Mouse (Mus musculus) intestine, embryonic 15.5 days (tissue): ENCODE data around the gene Fbxo11. TPM values are rescaled to one million over a fixed set of nuclear protein-coding genes. Genes with fewer than 3 reads are reported as not detected.

ENCODE experiments used
- ATAC-seq: fragments of 200-750 bp; cut with Nextera tagmentation; 2 replicates; pipeline ENCODE4 v1.8.0; 2017; ENCODE audit warnings: moderate TSS enrichment, moderate library complexity
- H3K27ac ChIP-seq: fragments of 300-500 bp; sonication (generic); 2 replicates; pipeline ENCODE4 v1.5.1; 2015; ENCODE audit warnings: mild to moderate bottlenecking, inconsistent platforms
- H3K27me3 ChIP-seq: fragments of 300-500 bp; sonication (generic); replicated peaks from 2 replicates; pipeline ENCODE4 v1.6.1; 2015; ENCODE audit warnings: inconsistent platforms
- H3K36me3 ChIP-seq: fragments of 300-500 bp; sonication (generic); 2 replicates; pipeline ENCODE4 v1.6.1; 2015; ENCODE audit warnings: inconsistent platforms
- H3K4me1 ChIP-seq: fragments of 300-500 bp; sonication (generic); replicated peaks from 2 replicates; pipeline ENCODE4 v1.6.1; 2015; ENCODE audit warnings: inconsistent platforms
- H3K4me2 ChIP-seq: fragments of 300-500 bp; sonication (generic); replicated peaks from 2 replicates; pipeline ENCODE4 v1.6.1; 2015; ENCODE audit warnings: mild to moderate bottlenecking, inconsistent platforms
- H3K4me3 ChIP-seq: fragments of 300-500 bp; sonication (generic); replicated peaks from 2 replicates; pipeline ENCODE4 v1.5.1; 2015; ENCODE audit warnings: inconsistent platforms
- H3K9ac ChIP-seq: fragments of 300-500 bp; sonication (generic); 2 replicates; pipeline ENCODE4 v1.6.1; 2015; ENCODE audit warnings: inconsistent platforms
- H3K9me3 ChIP-seq: fragments of 300-500 bp; sonication (generic); 2 replicates; pipeline ENCODE4 v1.6.1; 2016; ENCODE audit warnings: inconsistent platforms
- WGBS: fragments of 180-500 bp; shearing (Covaris S2); methylation state at CpG from one replicate; pipeline ENCODE4 v1.1.7; 2015; 5-methylcytosine and 5-hydroxymethylcytosine counted together
- polyA plus RNA-seq: library from polyadenylated mRNA; unstranded; fragments of >200 nt; fragmentation: Nextera tagmentation; extraction: Ambion mirVana; gene quantifications from 2 replicates; pipeline ENCODE4 v1.2.1, GENCODE M21; 2015

Gene Fbxo11
- polyA plus RNA-seq, 1 experiment from 2014 or later: 12.9 TPM

DNA sequence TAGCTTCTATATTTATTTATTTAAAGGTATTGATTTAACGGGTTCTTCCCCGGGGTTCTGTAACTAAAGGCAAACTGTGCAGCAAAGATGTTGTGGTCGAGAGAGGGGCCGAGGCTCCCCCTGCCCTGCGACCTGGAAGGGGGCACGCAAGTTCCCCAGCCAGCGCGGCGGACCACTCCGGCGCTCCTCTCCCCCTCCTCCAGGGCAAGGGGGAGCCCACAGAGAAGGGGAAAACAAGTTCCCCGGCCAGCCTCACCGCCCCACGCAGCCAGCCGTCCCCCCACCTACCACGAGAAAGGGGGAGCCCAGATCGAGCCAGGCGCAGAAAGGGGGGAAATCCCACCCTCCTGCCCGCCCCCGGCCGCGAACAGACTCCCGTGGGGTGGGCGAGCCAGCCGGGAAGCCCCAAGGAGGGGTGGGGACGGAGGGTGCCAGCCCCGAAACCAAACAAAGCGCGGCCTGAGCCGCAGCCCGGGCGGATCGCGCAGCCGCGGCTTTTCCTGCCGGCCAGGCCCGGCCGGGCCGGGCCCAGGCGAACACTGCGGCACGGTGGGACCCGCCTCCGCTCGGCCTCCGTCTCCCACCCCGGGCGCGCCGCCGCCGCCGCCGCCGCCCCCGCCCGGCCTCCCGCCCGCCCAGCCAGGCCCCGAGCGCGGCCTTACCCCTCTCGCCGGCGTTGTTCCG, 602 bp downstream of the Fbxo11 start:
- under 1% methylated on average over 58 of the region's 67 CpGs for WGBS
- H3K27me3 ChIP-seq: no peaks in the 10 kb centered on the region
- H3K36me3 ChIP-seq: no peaks in the 10 kb centered on the region
- H3K4me2 ChIP-seq: peak overlapping the region; percentile 69
- H3K9ac ChIP-seq: peak overlapping the region; percentile 99
- 0 out of 2 replicates have a peak, but pooled peaks cover 2% of the 10 kb centered on the region for H3K4me1 ChIP-seq
- H3K9me3 ChIP-seq: no peaks in the 10 kb centered on the region
- H3K4me3 ChIP-seq: peak overlapping the region; percentile 99
- peak overlapping the region; percentile 100 for H3K27ac ChIP-seq
- peak; percentile 20 for ATAC-seq

- Histone ChIP-seq H3K4me3 (peak overlapping the region; percentile 99), H3K9ac (peak overlapping the region; percentile 99), H3K36me3 (no peaks in the 10 kb centered on the region), H3K9me3 (no peaks in the 10 kb centered on the region), H3K4me2 (peak overlapping the region; percentile 69), H3K4me1 (0 out of 2 replicates have a peak, but pooled peaks cover 2% of the 10 kb centered on the region), H3K27me3 (no peaks in the 10 kb centered on the region), H3K27ac (peak overlapping the region; percentile 100)
- under 1% methylated on average over 23 of the region's 23 CpGs for WGBS
- no peak for ATAC-seq
Observed at GRCm38 (mm10) chr17:88063980-88064346, 1.1 kb downstream of the Fbxo11 start.

GRCm38 (mm10) chr17:88062860-88063580, 2.1 kb downstream of the Fbxo11 start:
- 0 out of 2 replicates have a peak, but pooled peaks cover 2% of the 10 kb centered on the region for H3K4me1 ChIP-seq
- peak overlapping the region; percentile 69 for H3K4me2 ChIP-seq
- H3K27ac ChIP-seq: no peak overlapping the region
- no peak for ATAC-seq
- peak overlapping the region; percentile 99 for H3K4me3 ChIP-seq
- no peaks in the 10 kb centered on the region for H3K27me3 ChIP-seq
- H3K9ac ChIP-seq: no peak overlapping the region
- H3K9me3 ChIP-seq: no peaks in the 10 kb centered on the region
- 28% methylated on average over 8 of the region's 8 CpGs for WGBS
- no peaks in the 10 kb centered on the region for H3K36me3 ChIP-seq

DNA sequence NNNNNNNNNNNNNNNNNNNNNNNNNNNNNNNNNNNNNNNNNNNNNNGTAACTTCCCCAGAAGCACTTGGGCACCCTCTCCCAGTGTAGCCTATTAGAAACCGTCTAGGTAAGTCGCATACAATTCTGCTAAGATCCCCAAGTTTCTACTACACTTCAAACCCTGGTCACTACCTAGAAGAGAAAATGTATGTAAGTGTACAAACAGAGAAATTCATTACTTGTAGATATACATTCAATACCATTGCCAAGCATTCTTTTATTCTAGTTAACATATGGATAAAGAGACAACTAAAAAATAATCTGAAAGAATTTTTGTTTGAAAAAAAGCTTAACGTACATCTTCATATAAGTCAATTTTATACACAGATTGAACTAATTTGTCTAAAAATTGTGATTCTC, 3.1 kb downstream of the Fbxo11 start:
- 0 out of 2 replicates have a peak, but pooled peaks cover 2% of the 10 kb centered on the region for H3K4me1 ChIP-seq
- no peak for ATAC-seq
- no peak overlapping the region for H3K4me3 ChIP-seq
- H3K9me3 ChIP-seq: no peaks in the 10 kb centered on the region
- no peak overlapping the region for H3K27ac ChIP-seq
- H3K9ac ChIP-seq: no peak overlapping the region
- no peak overlapping the region for H3K4me2 ChIP-seq
- no peaks in the 10 kb centered on the region for H3K36me3 ChIP-seq
- no peaks in the 10 kb centered on the region for H3K27me3 ChIP-seq
- whole genome bisulfite sequencing: 80% methylated on average over 3 of the region's 3 CpGs

GRCm38 (mm10) chr17:88058280-88058679, 6.8 kb downstream of the Fbxo11 start:
- Histone ChIP-seq H3K9ac (no peak overlapping the region), H3K27me3 (no peaks in the 10 kb centered on the region), H3K36me3 (no peaks in the 10 kb centered on the region), H3K27ac (no peak overlapping the region), H3K4me3 (no peak overlapping the region), H3K4me1 (peaks cover 8% of the 10 kb centered on the region; the same call in 1 of the 2 replicates), H3K9me3 (no peaks in the 10 kb centered on the region), H3K4me2 (no peak overlapping the region)
- ATAC-seq: peak; percentile 37; the same call in 1 of the 2 replicates
- WGBS: 51% methylated on average over 2 of the region's 2 CpGs

- 86% methylated on average over 1 of the region's 1 CpGs for WGBS
- no peak for ATAC-seq
Observed at GRCm38 (mm10) chr17:88057846-88058245, 7.2 kb downstream of the Fbxo11 start.

GRCm38 (mm10) chr17:88051679-88052078, 13.4 kb downstream of the Fbxo11 start:
- Histone ChIP-seq H3K4me1 (peaks cover 8% of the 10 kb centered on the region; the same call in 1 of the 2 replicates), H3K27me3 (no peaks in the 10 kb centered on the region), H3K4me3 (no peak overlapping the region), H3K4me2 (no peak overlapping the region), H3K36me3 (no peaks in the 10 kb centered on the region), H3K9me3 (no peaks in the 10 kb centered on the region), H3K27ac (no peak overlapping the region), H3K9ac (no peak overlapping the region)
- WGBS: 79% methylated on average over 4 of the region's 4 CpGs
- no peak for ATAC-seq

More at GRCm38 (mm10) chr17:88057846-88058245, 7.2 kb downstream of the Fbxo11 start:
- Histone ChIP-seq H3K9ac (no peak overlapping the region), H3K4me3 (no peak overlapping the region), H3K36me3 (no peaks in the 10 kb centered on the region), H3K9me3 (no peaks in the 10 kb centered on the region), H3K27me3 (no peaks in the 10 kb centered on the region), H3K27ac (no peak overlapping the region), H3K4me2 (no peak overlapping the region), H3K4me1 (peaks cover 8% of the 10 kb centered on the region; the same call in 1 of the 2 replicates)

- 80% methylated on average over 1 of the region's 1 CpGs for WGBS
- H3K27ac ChIP-seq: no peak overlapping the region
- no peaks in the 10 kb centered on the region for H3K27me3 ChIP-seq
- ATAC-seq: no peak
- H3K4me1 ChIP-seq: peaks cover 4% of the 10 kb centered on the region; the same call in 1 of the 2 replicates
- no peak overlapping the region for H3K9ac ChIP-seq
- no peaks in the 10 kb centered on the region for H3K9me3 ChIP-seq
- no peak overlapping the region for H3K4me2 ChIP-seq
- no peaks in the 10 kb centered on the region for H3K36me3 ChIP-seq
- H3K4me3 ChIP-seq: no peak overlapping the region
Observed at GRCm38 (mm10) chr17:88050892-88051291, 14.2 kb downstream of the Fbxo11 start.

DNA sequence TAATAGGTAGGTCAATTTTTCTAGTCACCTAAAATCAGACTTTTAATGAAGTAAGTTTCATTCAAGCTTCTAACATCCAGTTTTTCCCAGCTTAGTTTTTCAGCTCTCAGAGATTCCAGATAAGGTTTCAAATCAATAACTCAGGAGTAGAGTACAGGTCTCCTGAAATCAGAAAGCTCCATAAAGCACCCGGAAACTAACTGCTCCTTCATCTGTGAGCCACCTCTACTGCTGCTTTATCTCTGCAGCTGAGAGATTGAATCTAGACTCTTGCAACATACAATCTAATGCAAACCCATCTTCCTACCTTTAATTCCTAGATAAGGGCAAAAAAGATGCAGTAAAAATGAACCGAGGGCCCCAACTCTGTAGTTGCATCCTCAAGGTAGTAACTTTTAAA, 14.8 kb downstream of the Fbxo11 start:
- Histone ChIP-seq H3K4me3 (no peak overlapping the region), H3K4me2 (no peak overlapping the region), H3K4me1 (0 out of 2 replicates have a peak, but pooled peaks cover 2% of the 10 kb centered on the region), H3K9me3 (no peaks in the 10 kb centered on the region), H3K36me3 (no peaks in the 10 kb centered on the region), H3K27me3 (no peaks in the 10 kb centered on the region), H3K9ac (no peak overlapping the region), H3K27ac (no peak overlapping the region)
- WGBS: 70% methylated on average over 2 of the region's 2 CpGs
- ATAC-seq: peak; percentile 51; the same call in 1 of the 2 replicates

DNA sequence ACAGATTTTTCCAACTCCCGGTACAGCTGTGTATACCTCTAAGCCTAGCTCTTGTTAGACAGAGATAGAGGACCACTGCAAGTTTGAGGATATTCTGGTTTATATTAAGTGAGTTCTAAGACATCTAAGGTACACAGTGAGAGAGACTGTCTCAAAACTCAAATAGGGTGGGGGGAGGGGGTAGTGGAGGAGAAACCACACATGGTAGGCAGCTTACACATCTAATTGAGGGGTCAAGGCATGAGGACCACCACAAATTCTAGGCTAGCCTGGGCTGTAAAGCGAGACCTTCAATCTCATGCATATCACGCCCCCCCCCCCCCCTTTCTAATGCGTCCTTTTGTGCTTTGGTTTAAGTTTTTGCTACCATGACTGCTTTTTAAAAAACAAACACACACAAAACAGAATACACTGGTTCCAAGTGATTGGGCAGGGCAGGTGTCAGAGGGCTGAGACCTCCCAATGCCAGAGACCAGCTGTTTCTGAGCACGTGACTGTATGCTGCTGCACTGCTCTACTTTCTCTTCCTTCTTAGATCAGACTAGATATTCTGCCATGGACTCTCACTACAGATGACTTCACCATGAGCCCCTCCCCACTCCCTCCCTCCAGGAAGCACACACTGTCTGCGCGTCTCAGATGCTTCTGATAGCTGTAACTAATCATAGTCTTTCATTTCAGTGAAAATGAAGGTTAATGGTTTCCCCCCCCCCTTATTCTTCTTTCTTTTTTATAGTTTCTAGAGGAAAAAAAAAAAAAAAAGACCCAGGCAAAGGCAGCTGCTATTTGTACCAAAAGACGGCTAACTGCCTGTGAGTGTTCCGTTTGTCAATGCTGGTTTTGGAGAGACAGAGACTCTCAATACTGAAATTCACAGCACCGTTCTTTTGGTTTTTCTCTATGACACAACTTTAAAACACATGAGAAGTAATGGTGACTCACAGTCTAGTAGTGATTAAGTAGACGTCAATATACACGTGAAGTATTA, 22.7 kb downstream of the Fbxo11 start:
- Histone ChIP-seq H3K27me3 (no peaks in the 10 kb centered on the region), H3K36me3 (no peaks in the 10 kb centered on the region), H3K9ac (no peak overlapping the region), H3K9me3 (no peaks in the 10 kb centered on the region), H3K27ac (no peak overlapping the region), H3K4me2 (no peak overlapping the region), H3K4me1 (0 out of 2 replicates have a peak, but pooled peaks cover 3% of the 10 kb centered on the region), H3K4me3 (no peak overlapping the region)
- ATAC-seq: peak; percentile 92
- WGBS: 44% methylated on average over 12 of the region's 12 CpGs

- H3K27me3 ChIP-seq: no peaks in the 10 kb centered on the region
Observed at GRCm38 (mm10) chr17:88040810-88041209, 24.3 kb downstream of the Fbxo11 start.

More at GRCm38 (mm10) chr17:88040810-88041209, 24.3 kb downstream of the Fbxo11 start:
- WGBS: 71% methylated on average over 5 of the region's 5 CpGs
- H3K27ac ChIP-seq: no peak overlapping the region
- no peak overlapping the region for H3K4me2 ChIP-seq
- no peak overlapping the region for H3K4me3 ChIP-seq
- no peak for ATAC-seq
- H3K9ac ChIP-seq: no peak overlapping the region
- 0 out of 2 replicates have a peak, but pooled peaks cover 3% of the 10 kb centered on the region for H3K4me1 ChIP-seq
- no peaks in the 10 kb centered on the region for H3K9me3 ChIP-seq
- no peaks in the 10 kb centered on the region for H3K36me3 ChIP-seq
